ENCODE assay signal across 8 mouse cellular contexts in genomic region chr11:103809611-103810598, GRCm38 (mm10). TPM values are rescaled to one million over a fixed set of nuclear protein-coding genes. Genes with fewer than 3 reads are reported as not detected.
DNase-seq lines count a peak whose midpoint lies in the region; ATAC-seq and TF ChIP-seq lines count a peak whose summit lies in the region.

No protein-coding gene starts in this region.

- peak overlapping the region; percentile 60; the same call in 1 of the 2 replicates for H3K27ac ChIP-seq in heart, embryonic 10.5 days
- no peak overlapping the region for H3K27ac ChIP-seq in embryonic facial prominence, embryonic 15.5 days (replicated peaks)
- peak overlapping the region; percentile 85 for H3K27ac ChIP-seq in hindbrain, postnatal 0 days
- no peak overlapping the region for H3K27ac ChIP-seq in lung, postnatal 0 days (ENCODE audit: low read length)
- no peak overlapping the region for H3K27ac ChIP-seq in stomach, embryonic 15.5 days

- TF ChIP-seq EP300 in lung, postnatal 0 days (IDR thresholded peaks at IDR 0.05) = no peak

- TF ChIP-seq CTCF in Patski (IDR thresholded peaks at IDR 0.05) = no peak
- TF ChIP-seq CTCF in hindbrain, postnatal 0 days (IDR thresholded peaks at IDR 0.05; ENCODE audit: low read depth) = no peak
- no peak; the same call in 1 of the 2 replicates for TF ChIP-seq CTCF in lung, postnatal 0 days (IDR thresholded peaks at IDR 0.05)

- no peaks in the 10 kb centered on the region for H3K36me3 ChIP-seq in heart, embryonic 10.5 days
- H3K36me3 ChIP-seq in embryonic facial prominence, embryonic 15.5 days = no peaks in the 10 kb centered on the region
- peaks cover 5% of the 10 kb centered on the region; the same call in 1 of the 2 replicates for H3K36me3 ChIP-seq in hindbrain, postnatal 0 days (ENCODE audit: insufficient read depth, low read length)
- H3K36me3 ChIP-seq in lung, postnatal 0 days (ENCODE audit: insufficient read depth, low read length) = no peaks in the 10 kb centered on the region
- H3K36me3 ChIP-seq in stomach, embryonic 15.5 days = no peaks in the 10 kb centered on the region

- CTCF ChIA-PET in Patski (lab: Charles Lee) = interaction anchor here (1.4 kb wide), 1 partner anchor 12 kb away, joined by 3 read pairs; no protein-coding TSS in a partner anchor

- H3K9me3 ChIP-seq in heart, embryonic 10.5 days = no peaks in the 10 kb centered on the region
- no peaks in the 10 kb centered on the region for H3K9me3 ChIP-seq in embryonic facial prominence, embryonic 15.5 days (replicated peaks)
- no peaks in the 10 kb centered on the region for H3K9me3 ChIP-seq in hindbrain, postnatal 0 days (ENCODE audit: low read length)
- H3K9me3 ChIP-seq in lung, postnatal 0 days (ENCODE audit: low read length) = no peaks in the 10 kb centered on the region
- no peaks in the 10 kb centered on the region for H3K9me3 ChIP-seq in stomach, embryonic 15.5 days

- in situ Hi-C loops in Patski (cut with MboI; ENCODE audit: low pct_unique_long_range_greater_than_20kb) = no loop called here

- H3K27me3 ChIP-seq in heart, embryonic 10.5 days (ENCODE audit: insufficient read depth, poor library complexity, severe bottlenecking) = peaks cover 96% of the 10 kb centered on the region
- H3K27me3 ChIP-seq in Patski = peaks cover 42% of the 10 kb centered on the region
- peaks cover 84% of the 10 kb centered on the region for H3K27me3 ChIP-seq in embryonic facial prominence, embryonic 15.5 days
- H3K27me3 ChIP-seq in hindbrain, postnatal 0 days (ENCODE audit: insufficient read depth, low read length) = no peaks in the 10 kb centered on the region
- H3K27me3 ChIP-seq in lung, postnatal 0 days (replicated peaks; ENCODE audit: insufficient read depth, low read length) = peaks cover 35% of the 10 kb centered on the region
- H3K27me3 ChIP-seq in stomach, embryonic 15.5 days (replicated peaks) = peaks cover 60% of the 10 kb centered on the region

- H3K4me2 ChIP-seq in embryonic facial prominence, embryonic 15.5 days (replicated peaks) = peak overlapping the region; percentile 98
- peak overlapping the region; percentile 90 for H3K4me2 ChIP-seq in hindbrain, postnatal 0 days (ENCODE audit: low read depth, low read length)
- H3K4me2 ChIP-seq in lung, postnatal 0 days (replicated peaks; ENCODE audit: low read depth, low read length) = peak overlapping the region; percentile 95
- H3K4me2 ChIP-seq in stomach, embryonic 15.5 days = peak overlapping the region; percentile 98

- WGBS in heart, embryonic 10.5 days = 2% methylated on average over 102 of the region's 107 CpGs
- 1% methylated on average over 107 of the region's 107 CpGs for WGBS in embryonic facial prominence, embryonic 15.5 days
- under 1% methylated on average over 98 of the region's 107 CpGs for WGBS in hindbrain, postnatal 0 days
- 3% methylated on average over 52 of the region's 107 CpGs for WGBS in lung, postnatal 0 days
- WGBS in stomach, embryonic 15.5 days = under 1% methylated on average over 93 of the region's 107 CpGs

- H3K9ac ChIP-seq in embryonic facial prominence, embryonic 15.5 days = peak overlapping the region; percentile 21
- peak overlapping the region; percentile 86 for H3K9ac ChIP-seq in hindbrain, postnatal 0 days (replicated peaks; ENCODE audit: low read length)
- H3K9ac ChIP-seq in lung, postnatal 0 days (replicated peaks; ENCODE audit: low read depth) = no peak overlapping the region
- H3K9ac ChIP-seq in stomach, embryonic 15.5 days = peak overlapping the region; percentile 19; the same call in 1 of the 2 replicates

- peaks cover 24% of the 10 kb centered on the region for H3K4me1 ChIP-seq in heart, embryonic 10.5 days
- H3K4me1 ChIP-seq in embryonic facial prominence, embryonic 15.5 days = peaks cover 22% of the 10 kb centered on the region
- peaks cover 20% of the 10 kb centered on the region for H3K4me1 ChIP-seq in hindbrain, postnatal 0 days (ENCODE audit: insufficient read depth, low read length)
- H3K4me1 ChIP-seq in lung, postnatal 0 days (ENCODE audit: insufficient read depth, low read depth, low read length) = no peaks in the 10 kb centered on the region
- peaks cover 18% of the 10 kb centered on the region for H3K4me1 ChIP-seq in stomach, embryonic 15.5 days

- POLR2A ChIA-PET in Patski (lab: Charles Lee) = no interaction called here

- DNase-seq in heart, embryonic 10.5 days (ENCODE audit: low spot score) = no peak
- DNase-seq in heart, adult 8-10 months (ENCODE audit: low spot score) = no peak
- DNase-seq in Patski (ENCODE audit: low read depth, low spot score) = no peak
- peak; percentile 73 for DNase-seq in hindbrain, postnatal 0 days (ENCODE audit: low spot score)
- DNase-seq in lung, postnatal 0 days (ENCODE audit: low spot score) = no peak
- DNase-seq in c-Kit-positive CD71-positive TER-119-positive erythroid progenitor cells, embryonic 14.5 days (ENCODE audit: low spot score) = no peak

- ATAC-seq in Patski = peak; percentile 33
- no peak; the same call in 1 of the 2 replicates for ATAC-seq in embryonic facial prominence, embryonic 15.5 days (ENCODE audit: insufficient number of reproducible peaks, low FRiP score, low TSS enrichment, low read depth)
- ATAC-seq in hindbrain, postnatal 0 days = peak; percentile 50
- ATAC-seq in lung, postnatal 0 days = peak; percentile 48
- ATAC-seq in stomach, embryonic 15.5 days (ENCODE audit: insufficient read depth, low FRiP score, low read depth) = no peak

- H3K4me3 ChIP-seq in heart, embryonic 10.5 days = peak overlapping the region; percentile 73
- H3K4me3 ChIP-seq in embryonic facial prominence, embryonic 15.5 days (replicated peaks) = peak overlapping the region; percentile 52
- H3K4me3 ChIP-seq in hindbrain, postnatal 0 days (ENCODE audit: low read length) = peak overlapping the region; percentile 54
- peak overlapping the region; percentile 47 for H3K4me3 ChIP-seq in lung, postnatal 0 days (ENCODE audit: low read depth, low read length)
- peak overlapping the region; percentile 55 for H3K4me3 ChIP-seq in stomach, embryonic 15.5 days (replicated peaks)

RNA-seq across cellular contexts. Expression of gene Wnt3, which starts 36.0 kb away (rescaled TPM):
- polyA plus RNA-seq in heart, embryonic 10.5 days (2016; fragmentation: Nextera tagmentation; extraction: Ambion mirVana) = 0.28 and 1.5 TPM in 2 replicates
- total RNA-seq in heart, adult 8-10 months (2022) = not detected
- not detected for polyA plus RNA-seq in Patski (2021)
- polyA plus RNA-seq in embryonic facial prominence, embryonic 15.5 days (2015; fragmentation: Nextera tagmentation; extraction: Ambion mirVana) = 8.7 and 8.8 TPM in 2 replicates
- 9.0 and 12.5 TPM in 2 replicates for total RNA-seq in hindbrain, postnatal 0 days (2014; rRNA removed)
- polyA plus RNA-seq in hindbrain, postnatal 0 days (2015; fragmentation: Nextera tagmentation; extraction: Ambion mirVana) = 11.1 and 11.6 TPM in 2 replicates
- polyA plus RNA-seq in lung, postnatal 0 days (2015; fragmentation: Nextera tagmentation; extraction: Ambion mirVana) = 0.08 and 0.49 TPM in 2 replicates
- 0.22 and 0.23 TPM in 2 replicates for polyA plus RNA-seq in stomach, embryonic 15.5 days (2015; fragmentation: Nextera tagmentation; extraction: Ambion mirVana)

Comparison
In these comparisons a context has a peak if more than half of its experiments do, and no peak if none do; other contexts are left out.
1. H3K27ac ChIP-seq: peak in heart, embryonic 10.5 days (single experiment) and hindbrain, postnatal 0 days (single experiment); none in embryonic facial prominence, embryonic 15.5 days (single experiment), lung, postnatal 0 days (single experiment) and stomach, embryonic 15.5 days (single experiment).
2. ATAC-seq: peak in Patski (single experiment), hindbrain, postnatal 0 days (single experiment) and lung, postnatal 0 days (single experiment); none in embryonic facial prominence, embryonic 15.5 days (single experiment) and stomach, embryonic 15.5 days (single experiment).
3. Peak in every context shown above with its lines, with median percentiles within 50 percentile points of each other: H3K4me3 ChIP-seq and H3K4me2 ChIP-seq.